Mouse (Mus musculus) spleen, adult 12 weeks (tissue): ENCODE data around the gene Ttc34.

Source experiments
- DNase-seq: peaks from one replicate; pipeline ENCODE4 v3.0.0; 2022; ENCODE audit warnings: low spot score

Gene Ttc34

GRCm38 (mm10) chr4:154857366-154858240 is 20.3 kb downstream of the Ttc34 start:
- DNase-seq = no peak

- no peak for DNase-seq
Measured at GRCm38 (mm10) chr4:154858601-154859000, 21.3 kb downstream of the Ttc34 start.

GRCm38 (mm10) chr4:154861967-154862366 is 24.7 kb downstream of the Ttc34 start:
- DNase-seq = no peak

GRCm38 (mm10) chr4:154863436-154863935 is 26.2 kb downstream of the Ttc34 start:
- no peak for DNase-seq

GRCm38 (mm10) chr4:154864271-154864771 is 27.1 kb downstream of the Ttc34 start:
- peak; percentile 63 for DNase-seq

GRCm38 (mm10) chr4:154864961-154865760 is 27.9 kb downstream of the Ttc34 start:
- no peak for DNase-seq

- no peak for DNase-seq
Measured at GRCm38 (mm10) chr4:154866391-154866790, 29.1 kb downstream of the Ttc34 start.

- no peak for DNase-seq
Measured at GRCm38 (mm10) chr4:154867257-154867656, 30.0 kb downstream of the Ttc34 start.

- DNase-seq = no peak
Measured at GRCm38 (mm10) chr4:154869440-154869839, 32.2 kb downstream of the Ttc34 start, which contains the start of gene Mmel1. Gene Mmel1 (plus strand): TSS chr4:154869585.

- DNase-seq = no peak
Measured at GRCm38 (mm10) chr4:154870721-154871120, 33.5 kb downstream of the Ttc34 start.

- DNase-seq = no peak
Measured at GRCm38 (mm10) chr4:154871757-154872251, 34.5 kb downstream of the Ttc34 start.

- DNase-seq = no peak
Measured at GRCm38 (mm10) chr4:154873186-154873585, 35.9 kb downstream of the Ttc34 start.

GRCm38 (mm10) chr4:154877864-154878548 is 40.7 kb downstream of the Ttc34 start:
- DNase-seq = peak; percentile 80

- DNase-seq = no peak
Measured at GRCm38 (mm10) chr4:154880730-154881129, 43.5 kb downstream of the Ttc34 start.

- DNase-seq = no peak
Measured at GRCm38 (mm10) chr4:154882014-154882659, 44.9 kb downstream of the Ttc34 start.

- no peak for DNase-seq
Measured at GRCm38 (mm10) chr4:154885416-154885815, 48.2 kb downstream of the Ttc34 start.

- no peak for DNase-seq
Measured at GRCm38 (mm10) chr4:154886876-154887592, 49.8 kb downstream of the Ttc34 start.

GRCm38 (mm10) chr4:154887593-154888250 is 50.5 kb downstream of the Ttc34 start:
- no peak for DNase-seq

- DNase-seq = peak; percentile 0
Measured at GRCm38 (mm10) chr4:154890887-154891286, 53.6 kb downstream of the Ttc34 start.

- no peak for DNase-seq
Measured at GRCm38 (mm10) chr4:154895549-154895948, 58.3 kb downstream of the Ttc34 start.
